Mouse (Mus musculus): Measurements from ENCODE around the gene Mrps9.
"Not testable (repeated sequence)": the region's sequence is repeated elsewhere in the genome, so short reads cannot be mapped to it uniquely, and the experiment has no call there.

Mrps9 gene

GRCm38 (mm10) chr1:42850663-42851397 is at the start of gene Mrps9:
Gene Mrps9 (plus strand): TSS chr1:42851233.
- peak; percentile 99 for DNase-seq (ENCODE audit: low spot score)

GRCm38 (mm10) chr1:42813301-42813845 is 37.7 kb upstream of the Mrps9 start:
- no peak for DNase-seq (ENCODE audit: low spot score)

GRCm38 (mm10) chr1:42814798-42815619 is 36.0 kb upstream of the Mrps9 start:
- DNase-seq (ENCODE audit: low spot score), result no peak

- DNase-seq (ENCODE audit: low spot score), result no peak
These were observed 350 bp downstream of the Mrps9 start for GRCm38 (mm10) chr1:42851398-42851767.

- DNase-seq (ENCODE audit: low spot score), result peak; percentile 54
These were observed 777 bp downstream of the Mrps9 start for GRCm38 (mm10) chr1:42851810-42852209.

GRCm38 (mm10) chr1:42864719-42865250 is 13.8 kb downstream of the Mrps9 start:
- DNase-seq (ENCODE audit: low spot score), result no peak

- no peak for DNase-seq (ENCODE audit: low spot score)
These were observed 14.4 kb downstream of the Mrps9 start for GRCm38 (mm10) chr1:42865336-42865939.

- DNase-seq (ENCODE audit: low spot score), result no peak
These were observed 15.0 kb downstream of the Mrps9 start for GRCm38 (mm10) chr1:42865986-42866385.

- DNase-seq (ENCODE audit: low spot score), result no peak
These were observed 16.2 kb downstream of the Mrps9 start for GRCm38 (mm10) chr1:42867188-42867587.

GRCm38 (mm10) chr1:42874174-42874573 is 23.1 kb downstream of the Mrps9 start:
- no peak for DNase-seq (ENCODE audit: low spot score)

- DNase-seq (ENCODE audit: low spot score), result no peak
These were observed 24.2 kb downstream of the Mrps9 start for GRCm38 (mm10) chr1:42875271-42875670.

- DNase-seq (ENCODE audit: low spot score), result no peak
These were observed 25.5 kb downstream of the Mrps9 start for GRCm38 (mm10) chr1:42876463-42877093.

GRCm38 (mm10) chr1:42877264-42877663 is 26.2 kb downstream of the Mrps9 start:
- no peak for DNase-seq (ENCODE audit: low spot score)

- DNase-seq (ENCODE audit: low spot score), result no peak
These were observed 27.8 kb downstream of the Mrps9 start for GRCm38 (mm10) chr1:42878851-42879250.

- no peak for DNase-seq (ENCODE audit: low spot score)
These were observed 31.2 kb downstream of the Mrps9 start for GRCm38 (mm10) chr1:42882258-42882657.

GRCm38 (mm10) chr1:42883418-42883817 is 32.4 kb downstream of the Mrps9 start:
- not testable (repeated sequence) for DNase-seq (ENCODE audit: low spot score)

- DNase-seq (ENCODE audit: low spot score), result no peak
These were observed 36.8 kb downstream of the Mrps9 start for GRCm38 (mm10) chr1:42887835-42888234.

GRCm38 (mm10) chr1:42888541-42889349 is 37.7 kb downstream of the Mrps9 start:
- DNase-seq (ENCODE audit: low spot score), result no peak

- no peak for DNase-seq (ENCODE audit: low spot score)
These were observed 38.4 kb downstream of the Mrps9 start for GRCm38 (mm10) chr1:42889421-42889887.

- no peak for DNase-seq (ENCODE audit: low spot score)
These were observed 43.7 kb downstream of the Mrps9 start for GRCm38 (mm10) chr1:42894695-42895094.

- DNase-seq (ENCODE audit: low spot score), result no peak
These were observed 54.1 kb downstream of the Mrps9 start for GRCm38 (mm10) chr1:42905148-42905547.
